In genomic region chr4:133003316-133004018, GRCm38 (mm10) we compare ENCODE assay signal across 8 mouse cellular contexts. TPM values are rescaled to one million over a fixed set of nuclear protein-coding genes. Genes with fewer than 3 reads are reported as not detected.
DNase-seq lines count a peak whose midpoint lies in the region; ATAC-seq and TF ChIP-seq lines count a peak whose summit lies in the region.

No protein-coding gene starts in this region.

- no peak overlapping the region for H3K4me2 ChIP-seq in forebrain, embryonic 11.5 days (ENCODE audit: low read depth, low read length, severe bottlenecking)
- no peak overlapping the region for H3K4me2 ChIP-seq in hindbrain, embryonic 16.5 days (ENCODE audit: low read length)

- peaks cover 2% of the 10 kb centered on the region for H3K4me1 ChIP-seq in ES-Bruce4 (ENCODE audit: control insufficient read depth, insufficient read depth, low read length)
- H3K4me1 ChIP-seq in forebrain, embryonic 11.5 days (replicated peaks; ENCODE audit: control insufficient read depth, insufficient read depth, low read length): peaks cover 9% of the 10 kb centered on the region; the same call in 1 of the 2 replicates
- H3K4me1 ChIP-seq in hindbrain, embryonic 16.5 days (ENCODE audit: control insufficient read depth, insufficient read depth, low read depth, low read length): peaks cover 8% of the 10 kb centered on the region

- peak overlapping the region; percentile 27 for H3K9ac ChIP-seq in ES-Bruce4 (ENCODE audit: low read depth, poor library complexity, severe bottlenecking)
- H3K9ac ChIP-seq in forebrain, embryonic 11.5 days (ENCODE audit: low read length): 0 out of 2 replicates have a peak overlapping the region, but pooled peaks have one; percentile 17
- H3K9ac ChIP-seq in hindbrain, embryonic 16.5 days (ENCODE audit: low read depth, low read length): no peak overlapping the region

- ATAC-seq in cerebellum, adult (ENCODE audit: insufficient number of reproducible peaks, low FRiP score, low TSS enrichment): no peak
- ATAC-seq in forebrain, embryonic 11.5 days (replicated peaks; ENCODE audit: low FRiP score): no peak
- ATAC-seq in hindbrain, embryonic 16.5 days: peak; percentile 51
- ATAC-seq in activated CD4-positive, CD25-positive, alpha-beta regulatory T cell, adult 4 months: no peak

- no peak for TF ChIP-seq CTCF in ES-Bruce4 (IDR thresholded peaks at IDR 0.05; ENCODE audit: low read depth, low read length)

- 0 out of 2 replicates have a peak overlapping the region, but pooled peaks have one; percentile 1 for H3K4me3 ChIP-seq in ES-Bruce4 (ENCODE audit: low read depth, low read length)
- no peak overlapping the region for H3K4me3 ChIP-seq in forebrain, embryonic 11.5 days (ENCODE audit: low read depth, low read length)
- H3K4me3 ChIP-seq in hindbrain, embryonic 16.5 days (ENCODE audit: low read length): no peak overlapping the region

- no peaks in the 10 kb centered on the region for H3K36me3 ChIP-seq in ES-Bruce4 (ENCODE audit: control insufficient read depth, insufficient read depth, low read length, poor library complexity, severe bottlenecking)
- H3K36me3 ChIP-seq in forebrain, embryonic 11.5 days (ENCODE audit: control insufficient read depth, insufficient read depth, low read length): no peaks in the 10 kb centered on the region
- no peaks in the 10 kb centered on the region for H3K36me3 ChIP-seq in hindbrain, embryonic 16.5 days (ENCODE audit: control insufficient read depth, insufficient read depth, low read length)

- no peaks in the 10 kb centered on the region for H3K9me3 ChIP-seq in ES-Bruce4 (replicated peaks; ENCODE audit: control insufficient read depth, insufficient read depth, low read length, poor library complexity, severe bottlenecking)
- no peaks in the 10 kb centered on the region for H3K9me3 ChIP-seq in forebrain, embryonic 11.5 days (ENCODE audit: control insufficient read depth, low read length)
- H3K9me3 ChIP-seq in hindbrain, embryonic 16.5 days (ENCODE audit: control insufficient read depth, low read length): no peaks in the 10 kb centered on the region

- no peak for TF ChIP-seq POLR2A in ES-Bruce4 (IDR thresholded peaks at IDR 0.05; ENCODE audit: insufficient read depth, low read length)

- no peaks in the 10 kb centered on the region for H3K27me3 ChIP-seq in ES-Bruce4 (ENCODE audit: control insufficient read depth, insufficient read depth, low read length, poor library complexity, severe bottlenecking)
- no peaks in the 10 kb centered on the region for H3K27me3 ChIP-seq in forebrain, embryonic 11.5 days (ENCODE audit: control insufficient read depth, insufficient read depth, low read length)
- H3K27me3 ChIP-seq in hindbrain, embryonic 16.5 days (replicated peaks; ENCODE audit: control insufficient read depth, insufficient read depth, low read length): no peaks in the 10 kb centered on the region

- no peak for TF ChIP-seq EP300 in ES-Bruce4 (IDR thresholded peaks at IDR 0.05; ENCODE audit: insufficient read depth, low read depth, low read length)

- WGBS in forebrain, embryonic 11.5 days: 33% methylated on average over 21 of the region's 21 CpGs
- WGBS in hindbrain, embryonic 16.5 days: 40% methylated on average over 21 of the region's 21 CpGs

- peak; percentile 36 for DNase-seq in cerebellum, adult 8-10 months
- no peak for DNase-seq in forebrain, embryonic 11.5 days (ENCODE audit: low spot score)
- DNase-seq in embryo, embryonic 9.5 days (ENCODE audit: extremely low spot score): no peak
- no peak for DNase-seq in gastrocnemius, adult 8-10 months (ENCODE audit: low spot score in 2 of 2)

- no peak overlapping the region for H3K27ac ChIP-seq in ES-Bruce4 (ENCODE audit: insufficient read depth, low read length)
- no peak overlapping the region for H3K27ac ChIP-seq in forebrain, embryonic 11.5 days (ENCODE audit: low read depth, low read length)
- H3K27ac ChIP-seq in hindbrain, embryonic 16.5 days (ENCODE audit: low read depth, low read length): peak overlapping the region; percentile 11; the same call in 1 of the 2 replicates

RNA-seq across cellular contexts. Expression of gene Ahdc1, which starts 7.6 kb away (rescaled TPM):
- polyA plus RNA-seq in ES-Bruce4 (2011; ENCODE audit: insufficient read depth, insufficient read length, low read depth, missing spikeins): 88.2 and 102 TPM in 2 replicates
- 5.5 and 7.5 TPM in 2 replicates for polyA plus RNA-seq in forebrain, embryonic 11.5 days (2014; fragmentation: Nextera tagmentation; extraction: Ambion mirVana)
- polyA plus RNA-seq in hindbrain, embryonic 16.5 days (2015; fragmentation: Nextera tagmentation; extraction: Ambion mirVana): 10.4 and 11.6 TPM in 2 replicates
- polyA plus RNA-seq in activated CD4-positive, CD25-positive, alpha-beta regulatory T cell, adult 4 months (2017; shearing (Covaris generic)): 1 to 10 TPM; 2.1 TPM
- total RNA-seq in gastrocnemius, adult 8-10 months (2022): 10 to 100 TPM; 26.3 to 32.9 (median 28.9) TPM

RNA-seq across cellular contexts. Expression of gene Fgr, which starts 29.6 kb away (rescaled TPM):
- polyA plus RNA-seq in ES-Bruce4 (2011; ENCODE audit: insufficient read depth, insufficient read length, low read depth, missing spikeins): 0.70 and 1.9 TPM in 2 replicates
- 0.13 TPM in 1 of 2 replicates, not detected in the other for polyA plus RNA-seq in forebrain, embryonic 11.5 days (2014; fragmentation: Nextera tagmentation; extraction: Ambion mirVana)
- 0.16 and 0.23 TPM in 2 replicates for polyA plus RNA-seq in hindbrain, embryonic 16.5 days (2015; fragmentation: Nextera tagmentation; extraction: Ambion mirVana)
- 1 to 10 TPM; 4.2 TPM for polyA plus RNA-seq in activated CD4-positive, CD25-positive, alpha-beta regulatory T cell, adult 4 months (2017; shearing (Covaris generic))
- total RNA-seq in gastrocnemius, adult 8-10 months (2022): not detected
